Mouse (Mus musculus) kidney, embryonic 14.5 days (tissue): ENCODE measurements around the gene Dhx37. TPM values are rescaled to one million over a fixed set of nuclear protein-coding genes. Genes with fewer than 3 reads are reported as not detected.
A peak's percentile ranks its signal among the peaks of the same experiment; 100 is the strongest.

ENCODE experiments used
- ATAC-seq: fragments of 200-750 bp; cut with Nextera tagmentation; 2 replicates; pipeline ENCODE4 v1.8.0; 2017; ENCODE audit warnings: moderate number of reproducible peaks, mild to moderate bottlenecking, moderate TSS enrichment, moderate library complexity; ENCODE audit not compliant: low FRiP score, low TSS enrichment
- H3K27ac ChIP-seq: fragments of 300-500 bp; sonication (generic); 2 replicates; pipeline ENCODE4 v1.5.1; 2014; ENCODE audit warnings: low read depth, mild to moderate bottlenecking, low read length, moderate library complexity, mixed read lengths
- H3K27me3 ChIP-seq: fragments of 300-500 bp; sonication (generic); 2 replicates; pipeline ENCODE4 v1.6.1; 2014; ENCODE audit warnings: mild to moderate bottlenecking, low read length; ENCODE audit not compliant: control insufficient read depth, insufficient read depth
- H3K36me3 ChIP-seq: fragments of 300-500 bp; sonication (generic); 2 replicates; pipeline ENCODE4 v1.6.1; 2014; ENCODE audit warnings: low read length, mixed read lengths; ENCODE audit not compliant: control insufficient read depth, insufficient read depth
- H3K4me1 ChIP-seq: fragments of 300-500 bp; sonication (generic); 2 replicates; pipeline ENCODE4 v1.6.1; 2014; ENCODE audit warnings: low read length, mixed read lengths; ENCODE audit not compliant: control insufficient read depth, insufficient read depth
- H3K4me2 ChIP-seq: fragments of 300-500 bp; sonication (generic); replicated peaks from 2 replicates; pipeline ENCODE4 v1.6.1; 2014; ENCODE audit warnings: low read depth, mild to moderate bottlenecking, low read length
- H3K4me3 ChIP-seq: fragments of 300-500 bp; sonication (generic); 2 replicates; pipeline ENCODE4 v1.5.1; 2014; ENCODE audit warnings: mild to moderate bottlenecking, low read length
- H3K9ac ChIP-seq: fragments of 300-500 bp; sonication (generic); 2 replicates; pipeline ENCODE4 v1.6.1; 2014; ENCODE audit warnings: low read depth, mild to moderate bottlenecking, low read length, moderate library complexity
- H3K9me3 ChIP-seq: fragments of 300-500 bp; sonication (generic); 2 replicates; pipeline ENCODE4 v1.6.1; 2016; ENCODE audit warnings: low read length; ENCODE audit not compliant: control insufficient read depth
- WGBS: fragments of 180-500 bp; shearing (Covaris S2); extraction: QIAGEN DNeasy Blood & Tissue Kit; methylation state at CpG from one replicate; pipeline ENCODE4 v1.1.7; 2014; 5-methylcytosine and 5-hydroxymethylcytosine counted together
- polyA plus RNA-seq: library from polyadenylated mRNA; unstranded; fragments of >200 nt; fragmentation: Nextera tagmentation; extraction: Ambion mirVana; gene quantifications from 2 replicates; pipeline ENCODE4 v1.2.1, GENCODE M21; 2014

The Dhx37 gene
- polyA plus RNA-seq, 1 experiment from 2014 or later = 14.4 TPM

GRCm38 (mm10) chr5:125475601-125476285, 41.8 kb upstream of the Dhx37 start, which contains the start of gene Aacs:
TSS of gene Aacs (plus strand) at chr5:125475814.
- Histone ChIP-seq H3K27me3 (no peaks in the 10 kb centered on the region), H3K4me3 (peak within 1 kb of the TSS; percentile 81), H3K9me3 (no peaks in the 10 kb centered on the region), H3K27ac (peak within 1 kb of the TSS; percentile 76), H3K36me3 (no peaks in the 10 kb centered on the region), H3K4me1 (peaks cover 17% of the 10 kb centered on the region), H3K4me2 (peak within 1 kb of the TSS; percentile 90), H3K9ac (peak within 1 kb of the TSS; percentile 76)
- under 1% methylated on average over 54 of the region's 60 CpGs for WGBS
- ATAC-seq = peak; percentile 91

- Histone ChIP-seq H3K36me3 (no peaks in the 10 kb centered on the region), H3K27ac (no peak overlapping the region), H3K4me2 (peak overlapping the region; percentile 90), H3K4me1 (peaks cover 17% of the 10 kb centered on the region), H3K4me3 (peak overlapping the region; percentile 81), H3K27me3 (no peaks in the 10 kb centered on the region), H3K9me3 (no peaks in the 10 kb centered on the region), H3K9ac (peak overlapping the region; percentile 76; the same call in 1 of the 2 replicates)
- 60% methylated on average over 12 of the region's 12 CpGs for WGBS
- ATAC-seq = no peak
Measured at GRCm38 (mm10) chr5:125475030-125475429, 41.1 kb upstream of the Dhx37 start.

- Histone ChIP-seq H3K4me2 (no peak overlapping the region), H3K27ac (no peak overlapping the region), H3K9ac (no peak overlapping the region), H3K4me3 (no peak overlapping the region), H3K4me1 (peaks cover 17% of the 10 kb centered on the region), H3K27me3 (no peaks in the 10 kb centered on the region), H3K9me3 (no peaks in the 10 kb centered on the region), H3K36me3 (no peaks in the 10 kb centered on the region)
- ATAC-seq = no peak
- 80% methylated on average over 9 of the region's 9 CpGs for WGBS
Measured at GRCm38 (mm10) chr5:125472796-125473475, 39.0 kb upstream of the Dhx37 start.

- Histone ChIP-seq H3K9ac (no peak overlapping the region), H3K27me3 (no peaks in the 10 kb centered on the region), H3K27ac (0 out of 2 replicates have a peak overlapping the region, but pooled peaks have one; percentile 4), H3K4me1 (no peaks in the 10 kb centered on the region), H3K36me3 (no peaks in the 10 kb centered on the region), H3K4me3 (no peak overlapping the region), H3K9me3 (no peaks in the 10 kb centered on the region), H3K4me2 (no peak overlapping the region)
- 84% methylated on average over 4 of the region's 4 CpGs for WGBS
- no peak for ATAC-seq
Measured at GRCm38 (mm10) chr5:125470713-125471112, 36.8 kb upstream of the Dhx37 start.

GRCm38 (mm10) chr5:125467261-125467660, 33.3 kb upstream of the Dhx37 start:
- Histone ChIP-seq H3K27ac (no peak overlapping the region), H3K4me3 (no peak overlapping the region), H3K9ac (no peak overlapping the region), H3K36me3 (no peaks in the 10 kb centered on the region), H3K4me2 (no peak overlapping the region), H3K27me3 (no peaks in the 10 kb centered on the region), H3K4me1 (peaks cover 4% of the 10 kb centered on the region; the same call in 1 of the 2 replicates), H3K9me3 (no peaks in the 10 kb centered on the region)
- no peak for ATAC-seq
- WGBS = 86% methylated on average over 14 of the region's 14 CpGs

GRCm38 (mm10) chr5:125466483-125466882, 32.6 kb upstream of the Dhx37 start:
- Histone ChIP-seq H3K27me3 (no peaks in the 10 kb centered on the region), H3K36me3 (no peaks in the 10 kb centered on the region), H3K27ac (no peak overlapping the region), H3K4me3 (no peak overlapping the region), H3K9ac (no peak overlapping the region), H3K4me1 (peaks cover 4% of the 10 kb centered on the region; the same call in 1 of the 2 replicates), H3K4me2 (no peak overlapping the region), H3K9me3 (no peaks in the 10 kb centered on the region)
- ATAC-seq = no peak
- WGBS = 90% methylated on average over 5 of the region's 5 CpGs

GRCm38 (mm10) chr5:125465701-125466106, 31.8 kb upstream of the Dhx37 start:
- H3K4me2 ChIP-seq = peak overlapping the region; percentile 45
- no peaks in the 10 kb centered on the region for H3K9me3 ChIP-seq
- H3K27me3 ChIP-seq = no peaks in the 10 kb centered on the region
- peak overlapping the region; percentile 32 for H3K4me3 ChIP-seq
- no peaks in the 10 kb centered on the region for H3K36me3 ChIP-seq
- under 1% methylated on average over 25 of the region's 25 CpGs for WGBS
- H3K9ac ChIP-seq = peak overlapping the region; percentile 14; the same call in 1 of the 2 replicates
- no peak overlapping the region for H3K27ac ChIP-seq
- H3K4me1 ChIP-seq = peaks cover 4% of the 10 kb centered on the region; the same call in 1 of the 2 replicates
- ATAC-seq = peak; percentile 99

- H3K4me1 ChIP-seq = peaks cover 4% of the 10 kb centered on the region; the same call in 1 of the 2 replicates
- H3K9me3 ChIP-seq = no peaks in the 10 kb centered on the region
- no peak overlapping the region for H3K27ac ChIP-seq
- peak overlapping the region; percentile 34; the same call in 1 of the 2 replicates for H3K9ac ChIP-seq
- H3K4me2 ChIP-seq = peak overlapping the region; percentile 45
- H3K27me3 ChIP-seq = no peaks in the 10 kb centered on the region
- no peaks in the 10 kb centered on the region for H3K36me3 ChIP-seq
- WGBS = 44% methylated on average over 7 of the region's 7 CpGs
- H3K4me3 ChIP-seq = peak overlapping the region; percentile 32
- 0 out of 2 replicates have a peak, but pooled peaks have one; percentile 8 for ATAC-seq
Measured at GRCm38 (mm10) chr5:125465192-125465591, 31.3 kb upstream of the Dhx37 start.
